Comparison of ENCODE assay signal across 18 mouse cellular contexts in the genomic region with DNA sequence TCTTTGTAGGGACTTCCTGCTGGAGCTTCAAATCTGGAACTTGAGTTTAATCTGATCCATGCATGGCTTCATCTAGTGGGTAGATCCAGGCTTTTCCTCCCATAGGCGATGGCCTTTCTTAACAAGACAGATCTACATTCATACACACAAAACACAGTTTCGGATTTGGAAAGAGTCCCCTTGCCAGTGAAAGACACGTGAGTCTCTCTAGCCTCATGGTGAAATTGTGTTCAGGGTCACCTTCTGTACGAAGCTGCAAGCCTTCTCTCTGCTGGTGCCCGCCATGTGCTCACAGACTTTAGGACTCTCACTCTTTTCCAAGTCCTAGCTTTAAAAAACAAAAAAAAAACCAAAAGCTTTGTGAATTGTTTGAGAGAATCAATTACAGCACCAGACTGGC. TPM values are rescaled to one million over a fixed set of nuclear protein-coding genes. Genes with fewer than 3 reads are reported as not detected.
DNase-seq lines count a peak whose midpoint lies in the region; TF ChIP-seq lines count a peak whose summit lies in the region.
"Had no signal": no experiment of that assay in that cellular context is flagged by ENCODE, and none has a peak within 500 bp of the region (broad histone marks: within the 10 kb centered on the region; RNA-seq: fewer than 3 reads in every experiment).

No protein-coding gene starts in this region.

- H3K27ac ChIP-seq in thymus, adult 2 months (ENCODE audit: control insufficient read depth, insufficient read depth, low read length): no peak overlapping the region
- H3K27ac ChIP-seq: embryonic facial prominence, embryonic 13.5 days; forebrain, embryonic 10.5 days; gastrocnemius, adult 2 months; heart, embryonic 13.5 days; hindbrain, postnatal 0 days had no signal

- H3K4me1 ChIP-seq in thymus, adult 2 months (replicated peaks; ENCODE audit: control insufficient read depth, insufficient read depth, low read length): 0 out of 2 replicates have a peak, but pooled peaks cover 3% of the 10 kb centered on the region

- no peak overlapping the region for H3K4me3 ChIP-seq in thymus, adult 2 months (ENCODE audit: control insufficient read depth, insufficient read depth, low read length)
- H3K4me3 ChIP-seq: embryonic facial prominence, embryonic 13.5 days; forebrain, embryonic 10.5 days; gastrocnemius, adult 2 months; heart, embryonic 13.5 days had no signal

- H3K36me3 ChIP-seq in thymus, adult 2 months (ENCODE audit: control insufficient read depth, insufficient read depth, low read length): no peaks in the 10 kb centered on the region
- H3K36me3 ChIP-seq: embryonic facial prominence, embryonic 13.5 days; forebrain, embryonic 10.5 days; heart, embryonic 13.5 days had no signal

- TF ChIP-seq POLR2A in thymus, adult 2 months (IDR thresholded peaks at IDR 0.05; ENCODE audit: control insufficient read depth, extremely low read depth, insufficient read depth, low read length, poor library complexity): no peak

- TF ChIP-seq CTCF in thymus, adult 2 months (IDR thresholded peaks at IDR 0.05; ENCODE audit: borderline replicate concordance, control insufficient read depth, extremely low read depth, insufficient read depth, low read length, poor library complexity): no peak

- DNase-seq in adrenal gland, postnatal 14 days: peak; percentile 22
- DNase-seq in adrenal gland, adult 8-10 months: no peak
- peak; percentile 20 for DNase-seq in lung, postnatal 36 days
- DNase-seq in lung, postnatal 25 days (ENCODE audit: low spot score): no peak
- DNase-seq in fat pad, adult 2 months (ENCODE audit: extremely low read depth, low read depth, low spot score): peak; percentile 75
- no peak for DNase-seq in thymus, adult 2 months
- no peak for DNase-seq in spleen, postnatal 4 days (ENCODE audit: low spot score in 2 of 2)
- DNase-seq: cerebellum, adult 11 months; cerebellum, adult 8-10 months; cerebellum, postnatal 25 days; gastrocnemius, adult 2 months; gastrocnemius, postnatal 25 days; heart, postnatal 36 days had no signal

- no peaks in the 10 kb centered on the region for H3K27me3 ChIP-seq in thymus, adult 2 months (ENCODE audit: control insufficient read depth, insufficient read depth, low read length)
- H3K27me3 ChIP-seq: embryonic facial prominence, embryonic 13.5 days had no signal

- 89% methylated on average over 5 of the region's 5 CpGs for WGBS in thymus, adult 2 months

RNA-seq across cellular contexts. Expression of a gene that starts 51.4 kb away (rescaled TPM):
- 0.19 and 0.22 TPM in 2 replicates for total RNA-seq in adrenal gland, postnatal 14 days (2021)
- under 1 TPM; 0.17 to 0.38 (median 0.19) TPM for total RNA-seq in adrenal gland, adult 8-10 months (2022)
- polyA plus RNA-seq in thymus, adult 2 months (2012; rRNA removed): 0.12 and 0.17 TPM in 2 replicates
- total RNA-seq: gastrocnemius, adult 2 months; gastrocnemius, postnatal 25 days; heart, postnatal 36 days; hindbrain, postnatal 0 days had no signal
- polyA plus RNA-seq: heart, postnatal 0 days had no signal

Comparison
In these comparisons a context has a peak if more than half of its experiments do, and no peak if none do; other contexts are left out.
1. DNase-seq: peak in adrenal gland, postnatal 14 days (single experiment), lung, postnatal 36 days (single experiment) and fat pad, adult 2 months (single experiment); none in adrenal gland, adult 8-10 months (single experiment), lung, postnatal 25 days (single experiment), thymus, adult 2 months (single experiment) and spleen, postnatal 4 days (0 of 2).